Mouse (Mus musculus) naive thymus-derived CD4-positive, alpha-beta T cell, adult 5 months (primary cell): ENCODE measurements around the gene Edn2. TPM values are rescaled to one million over a fixed set of nuclear protein-coding genes. Genes with fewer than 3 reads are reported as not detected.

ENCODE experiments used
- polyA plus RNA-seq: library from polyadenylated mRNA; unstranded; fragments of 100-300 nt; shearing (Covaris generic); gene quantifications from one replicate; pipeline ENCODE4 v1.2.1, GENCODE M21; 2017

The Edn2 gene
- not detected for polyA plus RNA-seq

DNA sequence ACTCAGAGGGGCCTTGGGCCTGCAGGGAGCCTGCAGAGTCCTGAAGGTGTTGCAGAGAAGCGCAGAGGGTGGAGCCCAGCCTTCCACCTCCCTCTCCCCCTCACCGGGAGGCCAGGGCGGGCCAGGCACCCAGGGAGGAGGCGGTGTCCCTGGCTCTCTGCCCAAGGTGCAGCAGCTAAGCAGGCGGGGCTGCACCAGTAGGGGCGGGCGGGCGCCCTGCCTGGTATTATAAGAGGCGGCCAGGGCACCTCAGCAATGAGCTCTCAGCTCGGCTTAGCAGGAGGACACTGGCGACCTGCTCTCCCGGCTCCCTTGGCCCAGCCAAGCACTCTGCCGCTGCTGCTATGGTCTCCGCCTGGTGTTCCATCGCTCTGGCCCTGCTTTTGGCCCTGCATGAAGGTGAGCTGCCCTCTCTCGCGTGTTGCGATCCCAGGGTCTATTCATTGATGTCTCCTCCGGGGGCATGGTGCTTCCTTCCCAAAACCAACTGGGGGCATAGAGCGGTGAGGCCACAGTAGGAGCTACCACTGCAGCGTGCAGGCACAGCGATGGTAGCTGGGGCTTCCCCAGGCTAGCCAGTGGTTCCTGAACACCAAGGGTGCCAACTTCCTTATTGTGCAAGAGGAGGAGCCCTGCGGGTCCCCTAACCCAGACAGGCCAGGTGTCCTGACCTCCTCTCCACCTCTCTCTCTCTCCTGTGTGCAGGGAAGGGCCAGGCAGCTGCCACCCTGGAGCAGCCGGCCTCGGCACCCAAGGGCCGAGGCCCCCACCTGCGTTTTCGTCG lies at the start of gene Edn2:
Gene Edn2 (plus strand): TSS at position 41 of the 784 bp plus-strand sequence.

Other genes starting within 250 kb of the Edn2 start
- not detected for gene AL607142.1, start 96.2 kb upstream of the Edn2 start, polyA plus RNA-seq
- not detected for gene Foxo6, start 126.1 kb downstream of the Edn2 start, polyA plus RNA-seq
- gene Scmh1, start 244.1 kb downstream of the Edn2 start, polyA plus RNA-seq, result 38.7 TPM